Mouse (Mus musculus) gastrocnemius, adult 2 months (tissue): ENCODE results near the gene Jmjd7. TPM values are rescaled to one million over a fixed set of nuclear protein-coding genes. Genes with fewer than 3 reads are reported as not detected.
A peak's percentile ranks its signal among the peaks of the same experiment; 100 is the strongest.

Source experiments
- DNase-seq: peaks from one replicate; pipeline ENCODE4 v3.0.0; 2022
- H3K27ac ChIP-seq: fragments of 200-600 bp; 2 replicates; pipeline ENCODE4 v1.8.1; 2022; ENCODE audit warnings: mild to moderate bottlenecking
- H3K4me3 ChIP-seq: fragments of 200-600 bp; 2 replicates; pipeline ENCODE4 v1.8.1; 2022; ENCODE audit warnings: mild to moderate bottlenecking, moderate library complexity
- CTCF ChIP-seq: fragments of 200-600 bp; IDR thresholded peaks from 2 replicates; pipeline ENCODE4 v1.8.1; 2022; ENCODE audit warnings: antibody characterized with exemption, mild to moderate bottlenecking, moderate library complexity
- intact Hi-C: fragments of 180-260 bp; cut with DNase I; formaldehyde crosslinking; loops from one replicate; pipeline ENCODE4 v1.15.1; 2025
- total RNA-seq, 2 experiments: library from RNA; stranded (reverse); gene quantifications; 2 replicates each; pipeline ENCODE4 v1.2.3; 2021

Jmjd7 gene
- total RNA-seq, 2 experiments from 2014 or later = 1.6 to 2.4 TPM

DNA sequence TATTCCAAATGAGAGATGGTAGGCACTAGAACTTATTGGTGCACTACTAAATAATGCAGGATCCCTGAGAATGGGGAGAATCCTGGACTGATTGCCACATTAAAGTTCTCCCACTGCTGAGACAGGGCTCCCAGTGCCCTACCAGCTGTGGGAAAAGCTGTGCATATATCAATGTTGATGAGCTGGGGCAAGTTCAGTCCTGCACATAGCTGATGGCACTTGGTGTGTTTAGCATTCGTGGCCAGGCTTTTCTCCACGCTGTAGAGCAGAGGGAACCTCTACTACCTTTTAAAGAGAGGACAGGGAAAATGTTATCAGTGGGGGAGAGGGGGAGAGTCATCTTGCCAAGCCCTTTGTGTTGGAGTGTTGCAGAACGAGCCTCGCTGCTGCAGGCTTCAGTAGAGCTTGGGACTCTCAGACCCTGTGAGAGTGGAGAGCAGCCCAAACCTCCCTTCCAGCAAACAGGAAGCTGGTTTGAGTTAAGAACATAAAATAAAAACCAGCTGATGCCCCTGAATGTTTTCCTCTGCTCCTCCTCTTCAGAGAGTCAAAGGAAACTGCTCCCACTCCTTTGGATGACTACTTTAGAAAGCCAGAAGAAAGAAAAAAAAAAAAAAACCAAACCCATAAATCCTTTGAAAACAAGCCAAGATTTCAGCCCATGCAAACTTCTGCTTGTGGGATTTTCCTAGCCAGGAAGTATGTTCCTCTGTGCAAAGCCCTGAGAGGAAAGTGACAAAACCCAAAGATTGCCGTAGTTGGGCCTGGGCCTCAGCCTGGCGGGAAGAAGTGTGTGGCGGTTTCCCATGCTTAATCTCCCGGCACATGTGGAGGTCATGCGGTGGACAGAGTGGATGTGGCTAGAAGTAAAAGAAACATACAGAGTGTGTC, 31.6 kb upstream of the Jmjd7 start:
- no peak for TF ChIP-seq CTCF
- intact Hi-C loops = no loop called here
- DNase-seq = no peak
- no peak overlapping the region for H3K4me3 ChIP-seq
- H3K27ac ChIP-seq = peak overlapping the region; percentile 76

GRCm38 (mm10) chr2:119997354-119997753, 29.9 kb upstream of the Jmjd7 start:
- no peak for DNase-seq
- no peak overlapping the region for H3K4me3 ChIP-seq
- TF ChIP-seq CTCF = no peak
- peak overlapping the region; percentile 38 for H3K27ac ChIP-seq
- intact Hi-C loops = no loop called here

- H3K27ac ChIP-seq = no peak overlapping the region
- intact Hi-C loops = loop anchor here (10.0 kb wide), 1 partner anchor 205 kb away; the partner anchor contains the start of gene Tyro3
- no peak overlapping the region for H3K4me3 ChIP-seq
- no peak for DNase-seq
- no peak for TF ChIP-seq CTCF
Observed at GRCm38 (mm10) chr2:119999731-120000130, 27.6 kb upstream of the Jmjd7 start.

DNA sequence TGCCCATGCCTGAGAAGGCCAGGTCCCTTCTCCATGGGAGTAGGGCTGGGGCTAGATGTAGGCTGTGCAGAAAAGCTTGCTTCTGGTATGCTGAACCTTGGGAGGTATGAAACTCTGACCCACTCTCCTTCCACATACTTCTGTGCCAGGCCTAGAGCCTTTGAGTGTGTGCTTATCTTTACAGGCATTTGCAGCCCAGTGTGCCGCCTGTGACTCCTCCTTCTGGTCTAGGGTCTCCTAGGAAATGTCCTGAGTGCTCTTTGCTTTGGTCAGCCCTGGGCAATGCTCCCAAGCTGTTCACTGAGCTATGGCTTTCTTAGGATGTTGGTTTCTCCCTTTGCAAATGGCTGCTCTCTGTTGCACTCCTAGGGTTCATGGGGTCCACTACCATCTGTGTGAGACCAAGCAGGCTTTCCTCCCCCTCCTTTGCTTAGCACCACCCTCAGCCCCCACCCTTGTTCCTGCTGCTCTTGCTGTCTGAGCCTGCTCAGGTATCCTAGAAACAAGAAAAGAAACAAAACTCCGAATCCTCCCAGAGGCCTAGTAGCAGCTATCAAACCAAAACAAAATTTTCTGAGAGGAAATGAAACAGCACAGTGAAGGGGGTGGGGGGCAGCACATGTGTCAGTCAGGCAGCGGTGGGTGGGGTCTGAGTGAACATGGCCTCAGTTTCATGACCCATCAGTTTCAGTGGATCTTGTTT, 26.2 kb upstream of the Jmjd7 start:
- intact Hi-C loops = loop anchor here (10.0 kb wide), 1 partner anchor 206 kb away; the partner anchor contains the start of gene Tyro3
- Histone ChIP-seq H3K27ac (no peak overlapping the region), H3K4me3 (no peak overlapping the region)
- no peak for TF ChIP-seq CTCF
- no peak for DNase-seq

DNA sequence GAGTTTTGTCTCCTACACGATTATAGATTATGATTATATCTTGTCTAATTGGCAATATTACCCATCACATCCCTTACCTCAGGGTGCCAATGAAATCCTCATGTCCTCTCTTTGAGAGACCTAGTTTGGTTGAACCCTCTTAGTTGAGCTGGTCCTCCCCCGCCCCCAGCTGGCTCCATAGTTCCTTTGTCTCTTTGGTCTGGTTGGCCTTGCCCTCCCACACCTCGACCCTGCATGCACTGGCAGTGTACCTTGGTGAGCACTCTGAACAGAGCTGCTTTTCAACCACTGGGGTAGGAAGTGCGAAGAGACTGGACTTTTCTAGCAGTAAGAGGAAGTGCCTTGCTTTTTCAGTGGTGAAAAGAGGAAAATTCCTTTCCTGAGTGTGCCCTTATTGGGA, 25.3 kb upstream of the Jmjd7 start:
- DNase-seq = no peak
- Histone ChIP-seq H3K27ac (no peak overlapping the region), H3K4me3 (no peak overlapping the region)
- intact Hi-C loops = loop anchor here (10.0 kb wide), 1 partner anchor 207 kb away; the partner anchor contains the start of gene Tyro3
- TF ChIP-seq CTCF = no peak

- DNase-seq = no peak
- Histone ChIP-seq H3K4me3 (no peak overlapping the region), H3K27ac (no peak overlapping the region)
- intact Hi-C loops = loop anchor here (10.0 kb wide), 1 partner anchor 209 kb away; the partner anchor contains the start of gene Tyro3
- TF ChIP-seq CTCF = no peak
Observed at GRCm38 (mm10) chr2:120003970-120004369, 23.3 kb upstream of the Jmjd7 start.

GRCm38 (mm10) chr2:120006696-120007095, 20.6 kb upstream of the Jmjd7 start:
- H3K4me3 ChIP-seq = no peak overlapping the region
- TF ChIP-seq CTCF = no peak
- DNase-seq = no peak
- peak overlapping the region; percentile 35; the same call in 1 of the 2 replicates for H3K27ac ChIP-seq
- intact Hi-C loops = loop anchor here (10.0 kb wide), 1 partner anchor 212 kb away; the partner anchor contains the start of gene Tyro3

DNA sequence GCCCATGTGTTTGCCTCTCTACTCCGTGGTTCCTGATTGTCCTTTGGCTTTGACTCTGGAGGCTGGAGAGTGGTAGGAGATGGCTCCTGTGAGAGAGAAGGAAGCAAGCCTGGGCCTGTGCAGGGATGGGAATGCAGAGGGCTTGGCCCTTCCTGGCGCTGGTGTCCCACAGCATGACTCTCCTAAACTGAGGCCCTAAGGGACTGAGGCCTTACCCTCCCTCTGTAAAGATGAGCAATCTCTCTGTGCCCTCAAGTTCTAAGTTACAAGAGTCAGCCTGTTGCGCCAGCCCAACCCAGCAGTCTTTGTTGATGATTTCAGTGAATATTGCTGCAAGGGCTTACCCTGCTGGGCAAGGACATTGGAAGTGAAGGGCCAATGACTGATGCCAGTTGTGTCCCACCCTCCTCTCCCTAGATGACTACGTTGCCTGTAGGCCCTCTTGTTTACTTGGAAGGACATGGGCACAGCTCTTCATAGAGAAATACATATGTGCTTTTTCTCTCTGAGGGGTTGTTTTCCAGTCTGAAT, 19.5 kb upstream of the Jmjd7 start:
- no peak for DNase-seq
- no peak for TF ChIP-seq CTCF
- intact Hi-C loops = loop anchor here (10.0 kb wide), 1 partner anchor 213 kb away; the partner anchor contains the start of gene Tyro3
- Histone ChIP-seq H3K4me3 (no peak overlapping the region), H3K27ac (peak overlapping the region; percentile 48)

GRCm38 (mm10) chr2:120008672-120009071, 18.6 kb upstream of the Jmjd7 start:
- peak overlapping the region; percentile 16; the same call in 1 of the 2 replicates for H3K27ac ChIP-seq

GRCm38 (mm10) chr2:120011462-120012200, 15.7 kb upstream of the Jmjd7 start:
- TF ChIP-seq CTCF = peak; percentile 85
- Histone ChIP-seq H3K27ac (no peak overlapping the region), H3K4me3 (no peak overlapping the region)
- DNase-seq = peak; percentile 68
- intact Hi-C loops = loop anchor here (1.0 kb wide), 1 partner anchor 39 kb away; the partner anchor contains the start of gene Mapkbp1

More at GRCm38 (mm10) chr2:120008672-120009071, 18.6 kb upstream of the Jmjd7 start:
- intact Hi-C loops = loop anchor here (10.0 kb wide), 1 partner anchor 214 kb away; the partner anchor contains the start of gene Tyro3
- TF ChIP-seq CTCF = no peak
- DNase-seq = no peak
- H3K4me3 ChIP-seq = no peak overlapping the region

GRCm38 (mm10) chr2:120012924-120013323, 14.4 kb upstream of the Jmjd7 start:
- DNase-seq = no peak
- TF ChIP-seq CTCF = no peak
- H3K27ac ChIP-seq = no peak overlapping the region
- intact Hi-C loops = no loop called here
- H3K4me3 ChIP-seq = no peak overlapping the region
